Mouse (Mus musculus) inflammation-experienced regulatory T-cells, adult 6 months (primary cell): ENCODE results near the gene H2-Ke6. TPM values are rescaled to one million over a fixed set of nuclear protein-coding genes. Genes with fewer than 3 reads are reported as not detected.

ENCODE experiments used
- ATAC-seq: one replicate; pipeline ENCODE4 v1.8.0; 2017
- polyA plus RNA-seq, 3 experiments: library from polyadenylated mRNA; unstranded; fragments of 100-300 nt; shearing (Covaris generic); gene quantifications; one replicate each; pipeline ENCODE4 v1.2.1; 2017

Gene H2-Ke6
- 10 to 100 TPM; 28.0 to 31.5 (median 30.7) TPM for polyA plus RNA-seq

GRCm38 (mm10) chr17:34027656-34028223 lies at the start of gene H2-Ke6:
TSS of gene H2-Ke6 (minus strand) at chr17:34028060.
- ATAC-seq = peak; percentile 53

GRCm38 (mm10) chr17:34077549-34077948 lies 49.7 kb upstream of the H2-Ke6 start:
- peak; percentile 54 for ATAC-seq

GRCm38 (mm10) chr17:34075271-34075670 lies 47.4 kb upstream of the H2-Ke6 start:
- no peak for ATAC-seq

- ATAC-seq = no peak
These were observed 44.2 kb upstream of the H2-Ke6 start for GRCm38 (mm10) chr17:34072091-34072490.

- ATAC-seq = no peak
These were observed 41.0 kb upstream of the H2-Ke6 start for GRCm38 (mm10) chr17:34068864-34069263.

- no peak for ATAC-seq
These were observed 29.4 kb upstream of the H2-Ke6 start for GRCm38 (mm10) chr17:34057224-34057623.

GRCm38 (mm10) chr17:34047404-34048050 lies 19.7 kb upstream of the H2-Ke6 start:
- ATAC-seq = peak; percentile 38

GRCm38 (mm10) chr17:34045941-34046340 lies 18.1 kb upstream of the H2-Ke6 start:
- no peak for ATAC-seq

GRCm38 (mm10) chr17:34039562-34040450 lies 11.9 kb upstream of the H2-Ke6 start:
- no peak for ATAC-seq

- no peak for ATAC-seq
These were observed 11.2 kb upstream of the H2-Ke6 start, which contains the start of gene Col11a2 for GRCm38 (mm10) chr17:34038878-34039561. TSS of gene Col11a2 (plus strand) at chr17:34039437.

- ATAC-seq = no peak
These were observed 10.6 kb upstream of the H2-Ke6 start for GRCm38 (mm10) chr17:34038440-34038839.

- ATAC-seq = no peak
These were observed 9.4 kb upstream of the H2-Ke6 start for GRCm38 (mm10) chr17:34037241-34037640.

- ATAC-seq = no peak
These were observed 8.8 kb upstream of the H2-Ke6 start for GRCm38 (mm10) chr17:34036647-34037046.

- no peak for ATAC-seq
These were observed 7.7 kb upstream of the H2-Ke6 start for GRCm38 (mm10) chr17:34035517-34035916.

- ATAC-seq = no peak
These were observed 6.2 kb upstream of the H2-Ke6 start for GRCm38 (mm10) chr17:34034064-34034463.

GRCm38 (mm10) chr17:34033441-34033840 lies 5.6 kb upstream of the H2-Ke6 start:
- ATAC-seq = no peak

GRCm38 (mm10) chr17:34032806-34033205 lies 4.9 kb upstream of the H2-Ke6 start:
- ATAC-seq = no peak

- no peak for ATAC-seq
These were observed 4.3 kb upstream of the H2-Ke6 start for GRCm38 (mm10) chr17:34032174-34032632.

- peak; percentile 63 for ATAC-seq
These were observed 3.8 kb upstream of the H2-Ke6 start, which contains the start of the genes Slc39a7 and Rxrb for GRCm38 (mm10) chr17:34031465-34032173. TSS of gene Slc39a7 (minus strand) at chr17:34031682. TSS of gene Rxrb (plus strand) at chr17:34031812.

GRCm38 (mm10) chr17:34030861-34031326 lies 3.0 kb upstream of the H2-Ke6 start:
- no peak for ATAC-seq

GRCm38 (mm10) chr17:34029890-34030595 lies 2.2 kb upstream of the H2-Ke6 start:
- ATAC-seq = no peak
